Mouse (Mus musculus) E14TG2a.4 (cell line): ENCODE measurements around the gene Slc25a12.

Experiments used
- CTCF ChIP-seq: conservative IDR thresholded peaks from 2 replicates; pipeline ENCODE4 v1.5.1; 2014; ENCODE audit warnings: low read length
- NANOG ChIP-seq: IDR thresholded peaks from 2 replicates; pipeline ENCODE4 v1.6.1; 2014; ENCODE audit warnings: borderline replicate concordance, low read length, mixed read lengths
- POU5F1 ChIP-seq: IDR thresholded peaks from 2 replicates; pipeline ENCODE4 v1.6.1; 2014; ENCODE audit warnings: low read length, borderline replicate concordance

- no peak for TF ChIP-seq CTCF
- no peak for TF ChIP-seq POU5F1
- TF ChIP-seq NANOG: no peak
Measured at GRCm38 (mm10) chr2:71376433-71376906, 8.9 kb upstream of the Slc25a12 start.
